In the genomic region with DNA sequence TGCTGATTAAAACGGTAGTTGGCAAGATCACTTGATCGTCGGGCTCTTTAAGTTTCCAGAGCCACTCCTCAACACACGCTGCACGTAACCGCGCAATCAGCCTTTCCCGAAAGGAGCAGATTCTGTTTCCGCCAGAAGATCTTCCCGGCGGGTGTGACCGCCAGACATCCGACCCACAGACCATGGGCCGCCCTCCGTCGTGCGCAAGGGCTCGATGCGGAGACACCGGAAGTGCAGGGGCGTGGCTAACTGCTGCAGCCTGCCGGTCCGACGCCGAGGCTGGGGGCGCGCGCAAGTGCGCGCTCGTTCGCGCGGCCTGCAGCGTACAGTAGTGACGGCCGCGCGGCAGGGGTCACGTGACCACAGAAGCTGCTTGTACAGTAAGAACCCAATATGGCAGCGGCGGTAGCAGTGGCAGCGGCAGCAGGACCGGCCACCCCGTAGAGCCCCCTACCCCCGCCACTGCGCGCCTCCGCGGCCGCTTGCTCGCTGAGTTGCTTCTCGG, we compare ENCODE assay signal across 8 mouse cellular contexts. TPM values are rescaled to one million over a fixed set of nuclear protein-coding genes. Genes with fewer than 3 reads are reported as not detected.
A peak's percentile ranks its signal among the peaks of the same experiment; 100 is the strongest.
DNase-seq lines count a peak whose midpoint lies in the region; ATAC-seq lines count a peak whose summit lies in the region.

A gene (plus strand): TSS at position 328 of the 505 bp plus-strand sequence.

- H3K4me1 ChIP-seq in hindbrain, embryonic 15.5 days (replicated peaks), result peaks cover 30% of the 10 kb centered on the region

- H3K9me3 ChIP-seq in hindbrain, embryonic 15.5 days, result no peaks in the 10 kb centered on the region

- no peaks in the 10 kb centered on the region for H3K27me3 ChIP-seq in hindbrain, embryonic 15.5 days

- peak; percentile 99 for DNase-seq in T-cell, adult 2 months (ENCODE audit: low spot score)
- DNase-seq in cerebellum, postnatal 36 days, result peak; percentile 99 to 100
- peak; percentile 98 to 99 for DNase-seq in frontal cortex, postnatal 36 days (ENCODE audit: low spot score in 2 of 2)
- DNase-seq in left cerebral cortex, adult 11 months (ENCODE audit: low spot score), result peak; percentile 98
- peak; percentile 99 to 100 for DNase-seq in lung, postnatal 4 days
- peak; percentile 98 for DNase-seq in retina, postnatal 7 days (ENCODE audit: low read depth, low spot score)
- peak; percentile 94 for DNase-seq in urinary bladder, adult 2 months (ENCODE audit: low spot score)

- H3K4me2 ChIP-seq in hindbrain, embryonic 15.5 days, result peak within 1 kb of the TSS; percentile 75

- H3K4me3 ChIP-seq in hindbrain, embryonic 15.5 days, result peak within 1 kb of the TSS; percentile 91

- H3K27ac ChIP-seq in hindbrain, embryonic 15.5 days (replicated peaks), result peak within 1 kb of the TSS; percentile 93

- peaks cover 6% of the 10 kb centered on the region; the same call in 1 of the 2 replicates for H3K36me3 ChIP-seq in hindbrain, embryonic 15.5 days

- peak within 1 kb of the TSS; percentile 80 for H3K9ac ChIP-seq in hindbrain, embryonic 15.5 days

- WGBS in hindbrain, embryonic 15.5 days, result under 1% methylated on average over 53 of the region's 53 CpGs

- peak; percentile 94 for ATAC-seq in hindbrain, embryonic 15.5 days (ENCODE audit: low FRiP score, low read depth)

RNA-seq across cellular contexts. Expression of the gene that starts here (rescaled TPM):
- 11.0 and 14.2 TPM in 2 replicates for polyA plus RNA-seq in hindbrain, embryonic 15.5 days (2015; fragmentation: Nextera tagmentation; extraction: Ambion mirVana)
- polyA plus RNA-seq in urinary bladder, adult 2 months (2012; rRNA removed), result 10.0 and 11.5 TPM in 2 replicates

Comparison
In these comparisons a context has a peak if more than half of its experiments do, and no peak if none do; other contexts are left out.
1. Peak in every context shown above with its lines: DNase-seq, ATAC-seq, H3K4me3 ChIP-seq and H3K27ac ChIP-seq.